Mouse (Mus musculus): Measurements from ENCODE around the gene Dpp9.

DNA sequence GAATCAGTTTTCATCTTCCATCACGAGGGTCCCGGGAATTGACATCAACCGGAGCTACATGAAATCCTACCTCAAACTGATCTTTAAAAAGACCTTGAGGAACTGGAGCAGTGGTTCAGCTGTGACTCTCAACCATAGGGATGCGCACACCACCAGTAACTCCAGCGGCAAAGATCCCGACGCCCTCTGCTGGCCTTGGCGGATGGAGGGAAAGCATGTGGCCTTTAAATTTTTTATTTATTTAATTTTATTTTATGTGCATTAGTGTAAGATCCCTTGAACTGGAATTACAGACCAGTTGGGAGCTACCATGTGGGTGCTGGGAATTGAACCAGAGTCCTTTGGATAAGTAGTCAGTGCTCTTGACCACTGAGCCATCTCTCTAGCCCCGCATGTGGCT lies 36.7 kb upstream of the Dpp9 start:
- TF ChIP-seq CTCF (IDR thresholded peaks at IDR 0.05; ENCODE audit: low read depth) (no peak), EP300 (IDR thresholded peaks at IDR 0.05; ENCODE audit: low read depth) (no peak)
